Mouse (Mus musculus): Measurements from ENCODE around the gene Scgn.

The Scgn gene

GRCm38 (mm10) chr13:23990928-23991327 lies at the start of gene Scgn:
TSS of gene Scgn (minus strand) at chr13:23991214.
- DNase-seq (ENCODE audit: low read depth, low spot score): peak; percentile 79

GRCm38 (mm10) chr13:24040221-24040620 lies 49.2 kb upstream of the Scgn start:
- DNase-seq (ENCODE audit: low read depth, low spot score): no peak

GRCm38 (mm10) chr13:24037502-24037901 lies 46.5 kb upstream of the Scgn start:
- DNase-seq (ENCODE audit: low read depth, low spot score): no peak

GRCm38 (mm10) chr13:24036150-24036549 lies 45.1 kb upstream of the Scgn start:
- no peak for DNase-seq (ENCODE audit: low read depth, low spot score)

- DNase-seq (ENCODE audit: low read depth, low spot score): peak; percentile 34
Observed at GRCm38 (mm10) chr13:24027191-24028170, 36.5 kb upstream of the Scgn start.

- no peak for DNase-seq (ENCODE audit: low read depth, low spot score)
Observed at GRCm38 (mm10) chr13:24018515-24018914, 27.5 kb upstream of the Scgn start.

GRCm38 (mm10) chr13:24005528-24005927 lies 14.5 kb upstream of the Scgn start:
- DNase-seq (ENCODE audit: low read depth, low spot score): no peak

GRCm38 (mm10) chr13:24001797-24002196 lies 10.8 kb upstream of the Scgn start:
- peak; percentile 84 for DNase-seq (ENCODE audit: low read depth, low spot score)

GRCm38 (mm10) chr13:24001081-24001480 lies 10.1 kb upstream of the Scgn start:
- no peak for DNase-seq (ENCODE audit: low read depth, low spot score)

- DNase-seq (ENCODE audit: low read depth, low spot score): no peak
Observed at GRCm38 (mm10) chr13:23998826-23999225, 7.8 kb upstream of the Scgn start.

- DNase-seq (ENCODE audit: low read depth, low spot score): no peak
Observed at GRCm38 (mm10) chr13:23994756-23995155, 3.7 kb upstream of the Scgn start.

- peak; percentile 45 for DNase-seq (ENCODE audit: low read depth, low spot score)
Observed at GRCm38 (mm10) chr13:23994024-23994423, 3.0 kb upstream of the Scgn start.

GRCm38 (mm10) chr13:23990451-23990850 lies 563 bp downstream of the Scgn start:
- no peak for DNase-seq (ENCODE audit: low read depth, low spot score)

GRCm38 (mm10) chr13:23985130-23985529 lies 5.9 kb downstream of the Scgn start:
- peak; percentile 8 for DNase-seq (ENCODE audit: low read depth, low spot score)

GRCm38 (mm10) chr13:23972271-23972670 lies 18.7 kb downstream of the Scgn start:
- no peak for DNase-seq (ENCODE audit: low read depth, low spot score)

GRCm38 (mm10) chr13:23971870-23972269 lies 19.1 kb downstream of the Scgn start:
- no peak for DNase-seq (ENCODE audit: low read depth, low spot score)

- no peak for DNase-seq (ENCODE audit: low read depth, low spot score)
Observed at GRCm38 (mm10) chr13:23964909-23965308, 26.1 kb downstream of the Scgn start.

GRCm38 (mm10) chr13:23959776-23960175 lies 31.2 kb downstream of the Scgn start:
- no peak for DNase-seq (ENCODE audit: low read depth, low spot score)

GRCm38 (mm10) chr13:23950928-23951327 lies 40.1 kb downstream of the Scgn start:
- DNase-seq (ENCODE audit: low read depth, low spot score): peak; percentile 31

GRCm38 (mm10) chr13:23949484-23950246 lies 41.3 kb downstream of the Scgn start:
- no peak for DNase-seq (ENCODE audit: low read depth, low spot score)

GRCm38 (mm10) chr13:23946254-23946653 lies 44.8 kb downstream of the Scgn start:
- no peak for DNase-seq (ENCODE audit: low read depth, low spot score)

GRCm38 (mm10) chr13:23942861-23943260 lies 48.2 kb downstream of the Scgn start:
- peak; percentile 63 for DNase-seq (ENCODE audit: low read depth, low spot score)

Measured in ES-CJ7 (cell line).